Mouse (Mus musculus): ENCODE results near the gene B3galt1.

B3galt1 gene

GRCm38 (mm10) chr2:68034711-68035110, 469.0 kb downstream of the B3galt1 start:
- in situ Hi-C loops (cut with MboI; ENCODE audit: low sequenced_read_pairs): no loop called here

GRCm38 (mm10) chr2:68040752-68041151, 475.1 kb downstream of the B3galt1 start:
- in situ Hi-C loops (cut with MboI; ENCODE audit: low sequenced_read_pairs): no loop called here

GRCm38 (mm10) chr2:68052481-68052880, 486.8 kb downstream of the B3galt1 start:
- in situ Hi-C loops (cut with MboI; ENCODE audit: low sequenced_read_pairs): no loop called here

GRCm38 (mm10) chr2:68053243-68053642, 487.6 kb downstream of the B3galt1 start:
- in situ Hi-C loops (cut with MboI; ENCODE audit: low sequenced_read_pairs): no loop called here

- in situ Hi-C loops (cut with MboI; ENCODE audit: low sequenced_read_pairs): no loop called here
These were observed 495.7 kb downstream of the B3galt1 start for GRCm38 (mm10) chr2:68061341-68061740.

GRCm38 (mm10) chr2:68079426-68080360, 514.0 kb downstream of the B3galt1 start:
- in situ Hi-C loops (cut with MboI; ENCODE audit: low sequenced_read_pairs): no loop called here

GRCm38 (mm10) chr2:68080872-68081280, 515.2 kb downstream of the B3galt1 start:
- in situ Hi-C loops (cut with MboI; ENCODE audit: low sequenced_read_pairs): no loop called here

- in situ Hi-C loops (cut with MboI; ENCODE audit: low sequenced_read_pairs): no loop called here
These were observed 518.8 kb downstream of the B3galt1 start for GRCm38 (mm10) chr2:68084483-68084882.

GRCm38 (mm10) chr2:68086101-68086500, 520.4 kb downstream of the B3galt1 start:
- in situ Hi-C loops (cut with MboI; ENCODE audit: low sequenced_read_pairs): no loop called here

GRCm38 (mm10) chr2:68091559-68091958, 525.9 kb downstream of the B3galt1 start:
- in situ Hi-C loops (cut with MboI; ENCODE audit: low sequenced_read_pairs): no loop called here

GRCm38 (mm10) chr2:68104641-68105040, 539.0 kb downstream of the B3galt1 start:
- in situ Hi-C loops (cut with MboI; ENCODE audit: low sequenced_read_pairs): no loop called here

- in situ Hi-C loops (cut with MboI; ENCODE audit: low sequenced_read_pairs): no loop called here
These were observed 552.4 kb downstream of the B3galt1 start for GRCm38 (mm10) chr2:68118076-68118475.

GRCm38 (mm10) chr2:68124751-68125150, 559.1 kb downstream of the B3galt1 start:
- in situ Hi-C loops (cut with MboI; ENCODE audit: low sequenced_read_pairs): no loop called here

GRCm38 (mm10) chr2:68141094-68141493, 575.4 kb downstream of the B3galt1 start:
- in situ Hi-C loops (cut with MboI; ENCODE audit: low sequenced_read_pairs): no loop called here

GRCm38 (mm10) chr2:68143292-68143691, 577.6 kb downstream of the B3galt1 start:
- in situ Hi-C loops (cut with MboI; ENCODE audit: low sequenced_read_pairs): no loop called here

- in situ Hi-C loops (cut with MboI; ENCODE audit: low sequenced_read_pairs): no loop called here
These were observed 594.1 kb downstream of the B3galt1 start for GRCm38 (mm10) chr2:68159751-68160150.

GRCm38 (mm10) chr2:68160566-68160965, 594.9 kb downstream of the B3galt1 start:
- in situ Hi-C loops (cut with MboI; ENCODE audit: low sequenced_read_pairs): no loop called here

GRCm38 (mm10) chr2:68162012-68162411, 596.3 kb downstream of the B3galt1 start:
- in situ Hi-C loops (cut with MboI; ENCODE audit: low sequenced_read_pairs): no loop called here

GRCm38 (mm10) chr2:68171306-68171705, 605.6 kb downstream of the B3galt1 start:
- in situ Hi-C loops (cut with MboI; ENCODE audit: low sequenced_read_pairs): no loop called here
